Mouse (Mus musculus) megakaryocyte-erythroid progenitor cell, adult 5-6 weeks (primary cell): ENCODE measurements at regions not wholly inside any gene's neighbourhood (a gene's known extent, or its start where the extent isn't known, plus 50 kb on each side); places are given as distances from the start of the nearest gene placed in this dataset.
A peak's percentile ranks its signal among the peaks of the same experiment; 100 is the strongest.

ENCODE experiments used
- ATAC-seq: replicated peaks from 2 replicates; pipeline ENCODE4 v1.8.0; 2016; ENCODE audit warnings: mild to moderate bottlenecking, inconsistent platforms; ENCODE audit not compliant: severe bottlenecking, poor library complexity, low FRiP score, low TSS enrichment

DNA sequence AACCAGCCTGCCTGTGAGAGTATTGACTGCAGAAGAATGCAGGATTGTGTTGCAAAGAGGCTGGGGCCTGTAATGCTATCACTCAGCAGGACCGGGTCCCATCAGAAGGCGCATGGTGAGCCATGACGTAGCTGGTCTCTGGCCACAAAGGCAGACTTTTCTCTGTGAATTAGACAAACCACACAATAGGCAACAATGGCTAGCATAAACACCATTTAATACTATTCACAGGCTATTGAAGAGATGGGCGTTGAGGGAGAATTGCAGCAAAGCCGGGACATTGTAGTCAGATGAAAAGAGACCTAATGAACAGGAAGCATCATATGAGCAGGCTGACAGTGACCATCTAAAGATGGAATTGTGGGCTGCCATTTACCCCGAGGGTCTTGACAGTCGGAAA is 149.4 kb downstream of the Gm9376 start:
- no peak for ATAC-seq

DNA sequence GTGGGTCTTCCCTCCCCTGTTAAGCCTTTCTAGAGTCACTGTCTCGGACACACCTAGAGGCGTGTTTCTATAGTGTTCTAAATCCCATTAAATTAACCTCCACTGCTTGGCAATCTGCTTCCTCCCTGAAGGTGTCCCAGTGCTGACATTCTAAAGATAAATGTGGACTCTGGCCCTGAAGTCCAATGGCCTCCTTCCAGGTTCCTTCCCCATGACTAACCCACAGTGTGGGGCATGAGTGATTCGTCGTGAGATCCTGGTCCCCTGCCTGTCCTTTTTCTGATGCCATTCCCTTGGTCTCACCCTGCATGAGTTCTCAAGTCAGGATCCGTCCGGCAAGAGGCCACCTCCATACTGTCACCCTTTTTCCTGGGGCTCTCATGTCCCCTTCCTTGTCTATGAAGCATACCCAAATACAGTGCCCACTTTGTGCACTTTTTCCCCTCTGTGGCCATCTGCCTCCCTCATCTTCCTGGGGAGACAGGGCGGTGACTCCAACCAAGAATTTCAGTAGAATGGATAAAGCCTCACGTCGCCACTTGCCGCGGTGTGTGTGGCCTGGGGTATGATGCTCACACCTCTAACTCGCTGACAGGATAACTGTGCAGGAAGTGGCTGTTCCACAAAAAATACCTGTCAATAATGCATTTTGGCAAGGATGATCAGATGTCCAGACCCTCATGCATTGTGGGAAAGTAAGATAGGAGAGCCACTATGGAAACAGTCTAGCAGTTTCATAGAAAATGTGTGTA is 152.9 kb downstream of the Gm9376 start:
- ATAC-seq, result no peak

DNA sequence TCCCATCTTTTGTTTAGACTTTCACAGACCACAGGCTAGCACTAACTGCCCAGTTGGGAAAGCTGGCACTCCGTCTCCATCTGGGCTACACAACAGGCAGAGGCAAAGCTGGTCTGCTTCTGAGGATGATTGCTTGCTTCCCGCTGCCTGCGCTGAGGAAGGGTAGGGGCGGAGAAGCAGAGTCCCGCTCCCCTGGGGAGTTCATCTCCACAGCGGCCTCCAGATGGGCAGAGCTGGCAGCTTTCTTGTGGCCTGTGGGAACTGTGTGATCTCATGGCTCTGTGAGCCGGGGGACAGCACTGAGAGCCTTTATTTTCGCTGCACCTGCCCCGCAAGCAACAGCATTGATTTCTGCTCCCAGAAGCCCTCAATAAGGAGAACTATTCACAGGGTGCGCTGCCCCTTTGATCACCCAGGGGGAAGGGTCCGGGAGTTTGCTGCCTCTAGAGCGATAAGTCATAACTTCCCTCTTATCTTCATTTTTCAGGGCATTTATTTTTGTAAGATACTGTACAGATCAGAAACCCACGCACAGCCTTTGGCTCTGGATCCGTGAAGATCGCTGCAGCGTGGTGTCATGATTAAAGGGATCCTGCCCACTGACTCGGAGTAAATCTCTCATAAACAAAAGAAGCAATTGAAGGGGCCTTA is 155.7 kb downstream of the Gm9376 start:
- ATAC-seq, result peak; percentile 50

DNA sequence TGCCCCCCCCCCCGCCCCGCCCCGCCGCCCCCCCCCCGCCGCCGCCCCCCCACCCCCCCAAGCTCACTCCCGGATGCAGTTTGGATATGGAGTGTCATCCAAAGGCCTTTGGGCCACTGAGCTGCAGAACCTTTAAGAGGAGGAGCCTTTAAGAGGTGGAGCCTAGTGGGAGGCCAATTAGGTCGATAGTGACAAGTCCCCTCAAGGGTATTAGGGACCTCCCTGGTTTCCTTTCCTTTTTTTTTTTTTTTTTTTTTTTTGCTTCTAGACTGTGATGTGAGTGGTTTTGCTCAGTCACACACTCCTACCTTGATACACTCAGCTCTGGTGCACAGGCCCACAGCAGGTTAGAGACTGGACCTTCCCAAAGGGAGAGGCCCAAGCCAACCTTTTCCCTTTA is 156.5 kb downstream of the Gm9376 start:
- ATAC-seq, result peak; percentile 59; the same call in 1 of the 2 replicates

DNA sequence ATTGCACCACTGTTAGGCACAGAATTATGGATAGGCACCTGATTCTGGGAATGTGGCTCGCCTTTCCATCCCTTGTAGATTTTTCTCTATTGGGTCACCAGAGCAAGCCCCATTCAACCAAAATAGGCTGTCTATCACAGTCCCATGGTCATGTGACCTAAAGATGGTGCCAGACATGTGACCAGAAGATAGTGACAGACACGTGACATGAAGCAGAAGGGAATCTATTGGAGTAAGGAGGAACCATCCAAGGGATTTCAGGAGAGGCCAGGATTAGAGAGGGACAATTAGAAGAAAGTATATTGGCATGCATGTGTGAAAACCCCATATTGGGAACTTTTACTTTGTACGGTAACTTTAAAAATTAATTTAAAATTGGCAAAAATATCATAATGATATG is 159.8 kb downstream of the Gm9376 start:
- ATAC-seq, result no peak

DNA sequence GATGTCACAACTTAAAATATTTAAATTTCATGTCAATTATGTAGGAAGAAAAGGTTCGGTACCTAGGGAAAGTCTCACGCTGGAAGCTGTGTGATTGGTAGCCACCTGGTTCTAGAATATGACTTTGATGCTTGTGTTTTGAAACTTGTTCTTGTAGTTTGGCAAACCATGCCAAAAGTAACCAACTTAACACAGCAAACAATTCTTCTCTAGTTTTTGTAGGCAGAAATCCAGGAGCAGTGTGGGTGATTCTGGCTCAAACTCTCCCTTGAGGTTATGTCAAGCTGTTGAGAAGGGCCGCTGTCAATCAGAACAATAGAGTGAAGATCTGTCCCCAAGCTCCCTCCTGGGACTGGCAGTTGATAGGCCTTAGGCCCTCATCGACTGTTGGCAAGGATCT is 163.5 kb downstream of the Gm9376 start:
- no peak for ATAC-seq

DNA sequence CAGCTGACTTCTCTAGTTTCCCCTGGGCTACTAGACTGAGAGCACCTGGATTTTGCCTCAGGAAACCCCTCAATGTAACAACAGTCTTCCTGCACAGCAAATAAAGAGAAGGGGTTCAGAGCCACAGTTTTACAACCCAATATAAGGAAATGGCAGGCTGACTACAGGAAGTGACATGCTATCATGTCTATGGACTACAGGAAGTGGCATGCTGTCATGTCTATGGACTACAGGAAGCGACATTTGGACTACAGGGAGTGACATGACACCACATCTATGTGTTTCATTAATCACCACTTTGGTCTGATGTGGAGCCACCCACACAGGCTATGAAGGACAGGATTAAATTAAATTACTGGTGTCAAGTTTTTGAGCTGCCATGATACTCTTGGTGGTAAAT is 164.0 kb downstream of the Gm9376 start:
- no peak for ATAC-seq

DNA sequence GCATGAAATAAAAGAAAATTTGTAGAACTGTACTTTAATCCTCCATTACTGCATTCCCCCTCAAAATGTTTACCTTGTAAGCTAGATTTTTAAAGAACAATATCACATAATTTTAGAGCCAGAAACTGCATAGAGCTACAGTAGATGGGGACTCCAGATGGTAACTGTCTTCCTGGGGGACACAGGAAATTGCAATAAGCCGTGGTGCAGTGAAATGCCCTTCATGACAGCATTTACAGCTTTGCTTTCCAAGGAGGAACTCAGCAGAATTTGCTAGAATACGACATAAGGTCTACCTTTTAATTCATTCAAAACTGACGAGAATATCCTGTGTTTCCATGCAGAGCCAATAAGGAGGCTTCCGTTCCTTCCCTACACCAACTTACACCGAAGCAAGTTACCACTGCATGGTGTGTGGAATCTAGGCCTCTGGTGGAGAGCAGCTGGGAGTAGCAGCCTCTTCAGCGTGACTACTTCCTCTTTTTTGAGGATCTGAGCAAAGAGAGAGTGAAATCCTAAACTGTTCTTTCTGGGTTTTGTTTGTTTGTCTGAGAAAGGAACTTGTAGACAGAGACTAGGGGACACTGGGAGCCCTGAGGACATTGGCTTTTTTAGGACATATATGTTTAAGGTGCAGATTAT is 164.6 kb downstream of the Gm9376 start:
- no peak for ATAC-seq
